Mouse (Mus musculus) neural tube, postnatal 0 days (tissue): ENCODE results near the gene Kcnc1. TPM values are rescaled to one million over a fixed set of nuclear protein-coding genes. Genes with fewer than 3 reads are reported as not detected.

Source experiments
- polyA plus RNA-seq: library from polyadenylated mRNA; unstranded; fragments of >200 nt; fragmentation: Nextera tagmentation; extraction: Ambion mirVana; gene quantifications from 2 replicates; pipeline ENCODE4 v1.2.1, GENCODE M21; 2015

Kcnc1 gene
- polyA plus RNA-seq = 36.4 and 38.9 TPM in 2 replicates

GRCm38 (mm10) chr7:46396231-46396927 lies at the start of gene Kcnc1:
Gene Kcnc1 (plus strand): TSS chr7:46396497.

GRCm38 (mm10) chr7:46376172-46377007 lies 19.9 kb upstream of the Kcnc1 start, which contains the start of gene Myod1:
Gene Myod1 (plus strand): TSS chr7:46376474.

Other genes starting within 250 kb of the Kcnc1 start
- 11.4 and 13.1 TPM in 2 replicates for gene Abcc8, start 216.5 kb upstream of the Kcnc1 start, polyA plus RNA-seq
- 0.75 and 1.5 TPM in 2 replicates for gene Ush1c, start 158.0 kb upstream of the Kcnc1 start, polyA plus RNA-seq
- 0.08 TPM in 1 of 2 replicates, not detected in the other for gene Otog, start 155.5 kb upstream of the Kcnc1 start, polyA plus RNA-seq
- 0.13 and 0.20 TPM in 2 replicates for gene Myod1, start 20.0 kb upstream of the Kcnc1 start, polyA plus RNA-seq
- 40.3 and 44.9 TPM in 2 replicates for gene Sergef, start 243.3 kb downstream of the Kcnc1 start, polyA plus RNA-seq